In genomic region chr5:122157827-122158381, GRCm38 (mm10) we compare ENCODE assay signal across 8 mouse cellular contexts. TPM values are rescaled to one million over a fixed set of nuclear protein-coding genes. Genes with fewer than 3 reads are reported as not detected.
DNase-seq lines count a peak whose midpoint lies in the region; ATAC-seq lines count a peak whose summit lies in the region.

Gene Ppp1cc (plus strand): TSS chr5:122158278.

- ATAC-seq in embryonic facial prominence, embryonic 13.5 days (ENCODE audit: insufficient number of reproducible peaks, insufficient read depth, low FRiP score, low TSS enrichment, low read depth): peak; percentile 91
- peak; percentile 86 for ATAC-seq in monocyte, adult 5-6 weeks (replicated peaks; ENCODE audit: insufficient number of reproducible peaks, low FRiP score, low TSS enrichment, poor library complexity, severe bottlenecking)

- no peaks in the 10 kb centered on the region for H3K9me3 ChIP-seq in embryonic facial prominence, embryonic 13.5 days

- H3K27ac ChIP-seq in embryonic facial prominence, embryonic 13.5 days: peak within 1 kb of the TSS; percentile 91

- peaks cover 50% of the 10 kb centered on the region for H3K4me1 ChIP-seq in embryonic facial prominence, embryonic 13.5 days

- DNase-seq in 3T3-L1 (ENCODE audit: low read depth, low spot score): peak; percentile 83
- peak; percentile 93 to 95 for DNase-seq in adrenal gland, postnatal 36 days
- DNase-seq in heart, adult 8-10 months (ENCODE audit: low spot score): peak; percentile 83
- DNase-seq in kidney, adult 9 months: peak; percentile 92
- DNase-seq in liver: peak; percentile 96
- DNase-seq in spleen, postnatal 4 days (ENCODE audit: low spot score in 2 of 2): peak; percentile 93 to 99

- peak within 1 kb of the TSS; percentile 92 for H3K4me3 ChIP-seq in embryonic facial prominence, embryonic 13.5 days

- under 1% methylated on average over 54 of the region's 54 CpGs for WGBS in embryonic facial prominence, embryonic 13.5 days

- H3K36me3 ChIP-seq in embryonic facial prominence, embryonic 13.5 days: peaks cover 15% of the 10 kb centered on the region

- H3K27me3 ChIP-seq in embryonic facial prominence, embryonic 13.5 days: no peaks in the 10 kb centered on the region

- peak within 1 kb of the TSS; percentile 93 for H3K9ac ChIP-seq in embryonic facial prominence, embryonic 13.5 days

- H3K4me2 ChIP-seq in embryonic facial prominence, embryonic 13.5 days: peak within 1 kb of the TSS; percentile 84

RNA-seq across cellular contexts. Expression of gene Ppp1cc, which starts in this region (rescaled TPM):
- total RNA-seq in adrenal gland, postnatal 36 days (2021): 100 to 1,000 TPM; 165 to 169 TPM
- 237 and 249 TPM in 2 replicates for polyA plus RNA-seq in embryonic facial prominence, embryonic 13.5 days (2015; fragmentation: Nextera tagmentation; extraction: Ambion mirVana)
- 100 to 1,000 TPM in 3 of 4 experiments, 10 to 100 TPM in 1; 98.9 to 113 (median 108) TPM for total RNA-seq in heart, adult 8-10 months (2022)
- 150 to 191 TPM (median 177 TPM) in 3 replicates for total RNA-seq in monocyte, adult 5-6 weeks (2017)

Comparison
In these comparisons a context has a peak if more than half of its experiments do, and no peak if none do; other contexts are left out.
1. Peak in every context shown above with its lines: DNase-seq, ATAC-seq, H3K4me3 ChIP-seq and H3K27ac ChIP-seq.